Mouse (Mus musculus) liver, embryonic 12.5 days (tissue): Measurements from ENCODE around the gene Cacnb2. TPM values are rescaled to one million over a fixed set of nuclear protein-coding genes. Genes with fewer than 3 reads are reported as not detected.

ENCODE experiments used
- ATAC-seq: fragments of 200-750 bp; cut with Nextera tagmentation; 2 replicates; pipeline ENCODE4 v1.8.0; 2017; ENCODE audit warnings: moderate number of reproducible peaks, mild to moderate bottlenecking, moderate library complexity
- H3K27ac ChIP-seq: fragments of 300-500 bp; sonication (generic); 2 replicates; pipeline ENCODE4 v1.5.1; 2016; ENCODE audit warnings: mild to moderate bottlenecking
- H3K27me3 ChIP-seq: fragments of 300-500 bp; sonication (generic); replicated peaks from 2 replicates; pipeline ENCODE4 v1.6.1; 2016; ENCODE audit warnings: mild to moderate bottlenecking, moderate library complexity
- H3K36me3 ChIP-seq: fragments of 300-500 bp; sonication (generic); 2 replicates; pipeline ENCODE4 v1.6.1; 2016; ENCODE audit warnings: mild to moderate bottlenecking, moderate library complexity
- H3K4me1 ChIP-seq: fragments of 300-500 bp; sonication (generic); 2 replicates; pipeline ENCODE4 v1.6.1; 2016
- H3K4me2 ChIP-seq: fragments of 300-500 bp; sonication (generic); 2 replicates; pipeline ENCODE4 v1.6.1; 2016; ENCODE audit warnings: mild to moderate bottlenecking, moderate library complexity
- H3K4me3 ChIP-seq: fragments of 300-500 bp; sonication (generic); 2 replicates; pipeline ENCODE4 v1.5.1; 2016; ENCODE audit warnings: mild to moderate bottlenecking, moderate library complexity
- H3K9ac ChIP-seq: fragments of 300-500 bp; sonication (generic); 2 replicates; pipeline ENCODE4 v1.6.1; 2016; ENCODE audit warnings: mild to moderate bottlenecking, moderate library complexity
- H3K9me3 ChIP-seq: fragments of 300-500 bp; sonication (generic); replicated peaks from 2 replicates; pipeline ENCODE4 v1.6.1; 2016; ENCODE audit warnings: mild to moderate bottlenecking, moderate library complexity
- WGBS: fragments of 180-500 bp; shearing (Covaris S2); methylation state at CpG from one replicate; pipeline ENCODE4 v1.1.7; 2016; ENCODE audit not compliant: insufficient replicate concordance; 5-methylcytosine and 5-hydroxymethylcytosine counted together
- polyA plus RNA-seq: library from polyadenylated mRNA; unstranded; fragments of >200 nt; fragmentation: Nextera tagmentation; extraction: Ambion mirVana; gene quantifications from 2 replicates; pipeline ENCODE4 v1.2.1, GENCODE M21; 2016

Cacnb2 gene
- polyA plus RNA-seq, 1 experiment from 2014 or later: 0.39 TPM

GRCm38 (mm10) chr2:14807650-14808347 lies 204.9 kb downstream of the Cacnb2 start:
- H3K9me3 ChIP-seq: no peaks in the 10 kb centered on the region
- H3K9ac ChIP-seq: no peak overlapping the region
- H3K4me1 ChIP-seq: no peaks in the 10 kb centered on the region
- no peak overlapping the region for H3K27ac ChIP-seq
- no peak overlapping the region for H3K4me3 ChIP-seq
- no peak overlapping the region for H3K4me2 ChIP-seq
- H3K36me3 ChIP-seq: no peaks in the 10 kb centered on the region
- 70% methylated on average over 6 of the region's 6 CpGs for WGBS
- ATAC-seq: no peak
- H3K27me3 ChIP-seq: no peaks in the 10 kb centered on the region

GRCm38 (mm10) chr2:14814977-14815376 lies 212.1 kb downstream of the Cacnb2 start:
- Histone ChIP-seq H3K4me3 (no peak overlapping the region), H3K27ac (no peak overlapping the region), H3K4me2 (no peak overlapping the region), H3K27me3 (no peaks in the 10 kb centered on the region), H3K9ac (no peak overlapping the region), H3K4me1 (no peaks in the 10 kb centered on the region), H3K9me3 (no peaks in the 10 kb centered on the region), H3K36me3 (no peaks in the 10 kb centered on the region)
- no peak for ATAC-seq

GRCm38 (mm10) chr2:14818651-14819050 lies 215.8 kb downstream of the Cacnb2 start:
- Histone ChIP-seq H3K36me3 (no peaks in the 10 kb centered on the region), H3K4me3 (no peak overlapping the region), H3K4me1 (no peaks in the 10 kb centered on the region), H3K27ac (no peak overlapping the region), H3K9ac (no peak overlapping the region), H3K27me3 (no peaks in the 10 kb centered on the region), H3K9me3 (no peaks in the 10 kb centered on the region), H3K4me2 (no peak overlapping the region)
- WGBS: 36% methylated on average over 1 of the region's 1 CpGs
- ATAC-seq: no peak

- Histone ChIP-seq H3K9ac (no peak overlapping the region), H3K4me1 (no peaks in the 10 kb centered on the region), H3K9me3 (no peaks in the 10 kb centered on the region), H3K4me2 (no peak overlapping the region), H3K36me3 (no peaks in the 10 kb centered on the region), H3K27ac (no peak overlapping the region), H3K27me3 (no peaks in the 10 kb centered on the region), H3K4me3 (no peak overlapping the region)
- WGBS: 48% methylated on average over 2 of the region's 2 CpGs
- no peak for ATAC-seq
Measured at GRCm38 (mm10) chr2:14820946-14821345, 218.1 kb downstream of the Cacnb2 start.

- Histone ChIP-seq H3K27ac (no peak overlapping the region), H3K27me3 (no peaks in the 10 kb centered on the region), H3K4me2 (no peak overlapping the region), H3K4me1 (no peaks in the 10 kb centered on the region), H3K36me3 (no peaks in the 10 kb centered on the region), H3K4me3 (no peak overlapping the region), H3K9ac (no peak overlapping the region), H3K9me3 (no peaks in the 10 kb centered on the region)
- no peak for ATAC-seq
Measured at GRCm38 (mm10) chr2:14823105-14823504, 220.2 kb downstream of the Cacnb2 start.

GRCm38 (mm10) chr2:14823816-14824348 lies 221.0 kb downstream of the Cacnb2 start:
- H3K4me1 ChIP-seq: no peaks in the 10 kb centered on the region
- H3K9ac ChIP-seq: no peak overlapping the region
- no peak overlapping the region for H3K4me2 ChIP-seq
- WGBS: 56% methylated on average over 11 of the region's 11 CpGs
- H3K4me3 ChIP-seq: no peak overlapping the region
- H3K9me3 ChIP-seq: no peaks in the 10 kb centered on the region
- H3K27ac ChIP-seq: no peak overlapping the region
- ATAC-seq: no peak
- H3K36me3 ChIP-seq: no peaks in the 10 kb centered on the region
- H3K27me3 ChIP-seq: no peaks in the 10 kb centered on the region

GRCm38 (mm10) chr2:14825146-14825545 lies 222.3 kb downstream of the Cacnb2 start:
- Histone ChIP-seq H3K4me2 (no peak overlapping the region), H3K9ac (no peak overlapping the region), H3K36me3 (no peaks in the 10 kb centered on the region), H3K27me3 (no peaks in the 10 kb centered on the region), H3K4me3 (no peak overlapping the region), H3K27ac (no peak overlapping the region), H3K4me1 (no peaks in the 10 kb centered on the region), H3K9me3 (no peaks in the 10 kb centered on the region)
- no peak for ATAC-seq
- 72% methylated on average over 4 of the region's 4 CpGs for WGBS

- H3K4me2 ChIP-seq: no peak overlapping the region
- no peak overlapping the region for H3K9ac ChIP-seq
- no peak overlapping the region for H3K27ac ChIP-seq
- H3K36me3 ChIP-seq: no peaks in the 10 kb centered on the region
- H3K4me1 ChIP-seq: no peaks in the 10 kb centered on the region
- no peaks in the 10 kb centered on the region for H3K9me3 ChIP-seq
- H3K27me3 ChIP-seq: no peaks in the 10 kb centered on the region
- ATAC-seq: no peak
- H3K4me3 ChIP-seq: no peak overlapping the region
- 48% methylated on average over 3 of the region's 3 CpGs for whole genome bisulfite sequencing
Measured at GRCm38 (mm10) chr2:14829451-14829850, 226.6 kb downstream of the Cacnb2 start.

- H3K4me1 ChIP-seq: no peaks in the 10 kb centered on the region
- WGBS: 42% methylated on average over 2 of the region's 2 CpGs
Measured at GRCm38 (mm10) chr2:14831308-14831707, 228.4 kb downstream of the Cacnb2 start.

GRCm38 (mm10) chr2:14834700-14835317 lies 231.9 kb downstream of the Cacnb2 start:
- 63% methylated on average over 5 of the region's 5 CpGs for WGBS
- Histone ChIP-seq H3K27ac (no peak overlapping the region), H3K9ac (no peak overlapping the region), H3K27me3 (no peaks in the 10 kb centered on the region), H3K4me1 (no peaks in the 10 kb centered on the region), H3K4me3 (no peak overlapping the region), H3K36me3 (no peaks in the 10 kb centered on the region), H3K4me2 (no peak overlapping the region), H3K9me3 (no peaks in the 10 kb centered on the region)
- no peak for ATAC-seq

More at GRCm38 (mm10) chr2:14831308-14831707, 228.4 kb downstream of the Cacnb2 start:
- Histone ChIP-seq H3K9ac (no peak overlapping the region), H3K4me3 (no peak overlapping the region), H3K27me3 (no peaks in the 10 kb centered on the region), H3K36me3 (no peaks in the 10 kb centered on the region), H3K27ac (no peak overlapping the region), H3K9me3 (no peaks in the 10 kb centered on the region), H3K4me2 (no peak overlapping the region)
- no peak for ATAC-seq

GRCm38 (mm10) chr2:14841272-14841671 lies 238.4 kb downstream of the Cacnb2 start:
- no peaks in the 10 kb centered on the region for H3K27me3 ChIP-seq
- no peak for ATAC-seq
- no peak overlapping the region for H3K9ac ChIP-seq
- no peaks in the 10 kb centered on the region for H3K9me3 ChIP-seq
- no peak overlapping the region for H3K27ac ChIP-seq
- H3K36me3 ChIP-seq: no peaks in the 10 kb centered on the region
- no peaks in the 10 kb centered on the region for H3K4me1 ChIP-seq
- no peak overlapping the region for H3K4me2 ChIP-seq
- H3K4me3 ChIP-seq: no peak overlapping the region
- 41% methylated on average over 1 of the region's 1 CpGs for WGBS

- Histone ChIP-seq H3K27ac (no peak overlapping the region), H3K4me1 (no peaks in the 10 kb centered on the region), H3K27me3 (no peaks in the 10 kb centered on the region), H3K36me3 (no peaks in the 10 kb centered on the region), H3K4me2 (no peak overlapping the region), H3K9ac (no peak overlapping the region), H3K4me3 (no peak overlapping the region), H3K9me3 (no peaks in the 10 kb centered on the region)
- ATAC-seq: no peak
- WGBS: 31% methylated on average over 1 of the region's 1 CpGs
Measured at GRCm38 (mm10) chr2:14846727-14847126, 243.8 kb downstream of the Cacnb2 start.
